Mouse (Mus musculus) cortical plate, adult 2 months (tissue): ENCODE results near the gene Limch1. TPM values are rescaled to one million over a fixed set of nuclear protein-coding genes. Genes with fewer than 3 reads are reported as not detected.
A peak's percentile ranks its signal among the peaks of the same experiment; 100 is the strongest.

ENCODE experiments used
- H3K27ac ChIP-seq: fragments of 200-500 bp; 2 replicates; pipeline ENCODE4 v1.5.1; 2012; ENCODE audit warnings: low read length, control low read depth, inconsistent platforms; ENCODE audit not compliant: insufficient read depth
- H3K4me1 ChIP-seq: fragments of 200-500 bp; 2 replicates; pipeline ENCODE4 v1.6.1; 2011; ENCODE audit warnings: low read length; ENCODE audit not compliant: control insufficient read depth, insufficient read depth
- H3K4me3 ChIP-seq: fragments of 200-500 bp; 2 replicates; pipeline ENCODE4 v1.5.1; 2011; ENCODE audit warnings: mild to moderate bottlenecking, low read length, control low read depth; ENCODE audit not compliant: insufficient read depth
- CTCF ChIP-seq: fragments of 200-500 bp; IDR thresholded peaks from 2 replicates; pipeline ENCODE4 v1.5.1; 2011; ENCODE audit warnings: mild to moderate bottlenecking, control low read depth, low read length; ENCODE audit not compliant: insufficient read depth; ENCODE audit errors: extremely low read depth
- POLR2A ChIP-seq: fragments of 200-500 bp; IDR thresholded peaks from 2 replicates; pipeline ENCODE4 v1.6.1; 2011; ENCODE audit warnings: mild to moderate bottlenecking, low read length, control low read depth; ENCODE audit not compliant: insufficient read depth; ENCODE audit errors: extremely low read depth
- polyA plus RNA-seq: library from polyadenylated mRNA; depleted of rRNA; stranded (reverse); fragments of >200 nt; gene quantifications from 2 replicates; pipeline ENCODE4 v1.2.3, GENCODE M21; 2012

Limch1 gene
- polyA plus RNA-seq, 1 experiment = 56.3 TPM

DNA sequence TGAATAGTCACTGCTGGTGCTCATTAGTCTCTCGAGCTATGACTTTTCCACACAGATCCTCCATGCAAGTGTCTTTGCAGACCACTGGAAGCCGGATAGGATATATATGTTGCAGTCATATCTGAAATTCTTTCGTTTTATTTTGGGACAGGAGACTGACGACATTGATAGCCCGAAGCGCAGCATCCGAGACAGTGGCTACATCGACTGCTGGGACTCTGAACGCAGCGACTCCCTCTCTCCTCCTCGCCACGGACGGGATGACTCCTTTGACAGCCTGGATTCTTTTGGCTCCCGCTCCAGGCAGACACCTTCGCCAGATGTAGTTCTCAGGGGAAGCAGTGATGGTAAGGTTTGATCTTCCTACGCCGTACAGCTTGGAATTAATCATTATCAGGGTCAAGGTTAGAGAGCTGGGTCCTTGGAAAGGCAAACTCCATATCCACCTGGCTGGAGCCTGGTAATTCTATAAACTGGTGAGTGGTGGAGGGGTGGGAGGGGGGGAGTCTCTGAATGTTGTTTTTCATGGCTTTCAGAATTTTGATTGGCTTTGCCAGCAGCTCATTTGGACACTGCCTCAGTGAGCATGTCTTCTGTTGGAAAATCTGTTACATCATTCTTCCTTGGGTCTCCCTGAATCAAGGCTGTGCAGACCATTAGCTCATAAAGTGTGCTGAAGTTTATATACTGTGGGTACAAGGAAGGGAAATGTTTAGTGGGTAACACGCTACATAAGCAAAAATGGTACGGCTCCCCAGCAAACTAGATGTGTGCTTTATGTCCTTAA lies 223.5 kb downstream of the Limch1 start:
- H3K27ac ChIP-seq = no peak overlapping the region
- TF ChIP-seq POLR2A (no peak), CTCF (no peak)

GRCm38 (mm10) chr5:66975621-66976020 lies 230.0 kb downstream of the Limch1 start:
- no peak overlapping the region for H3K4me3 ChIP-seq
- TF ChIP-seq CTCF (no peak), POLR2A (no peak)
- H3K27ac ChIP-seq = no peak overlapping the region
- H3K4me1 ChIP-seq = peaks cover 4% of the 10 kb centered on the region

More for the DNA sequence above, 223.5 kb downstream of the Limch1 start:
- Histone ChIP-seq H3K4me1 (peaks cover 3% of the 10 kb centered on the region; the same call in 1 of the 2 replicates), H3K4me3 (peak overlapping the region; percentile 31)

DNA sequence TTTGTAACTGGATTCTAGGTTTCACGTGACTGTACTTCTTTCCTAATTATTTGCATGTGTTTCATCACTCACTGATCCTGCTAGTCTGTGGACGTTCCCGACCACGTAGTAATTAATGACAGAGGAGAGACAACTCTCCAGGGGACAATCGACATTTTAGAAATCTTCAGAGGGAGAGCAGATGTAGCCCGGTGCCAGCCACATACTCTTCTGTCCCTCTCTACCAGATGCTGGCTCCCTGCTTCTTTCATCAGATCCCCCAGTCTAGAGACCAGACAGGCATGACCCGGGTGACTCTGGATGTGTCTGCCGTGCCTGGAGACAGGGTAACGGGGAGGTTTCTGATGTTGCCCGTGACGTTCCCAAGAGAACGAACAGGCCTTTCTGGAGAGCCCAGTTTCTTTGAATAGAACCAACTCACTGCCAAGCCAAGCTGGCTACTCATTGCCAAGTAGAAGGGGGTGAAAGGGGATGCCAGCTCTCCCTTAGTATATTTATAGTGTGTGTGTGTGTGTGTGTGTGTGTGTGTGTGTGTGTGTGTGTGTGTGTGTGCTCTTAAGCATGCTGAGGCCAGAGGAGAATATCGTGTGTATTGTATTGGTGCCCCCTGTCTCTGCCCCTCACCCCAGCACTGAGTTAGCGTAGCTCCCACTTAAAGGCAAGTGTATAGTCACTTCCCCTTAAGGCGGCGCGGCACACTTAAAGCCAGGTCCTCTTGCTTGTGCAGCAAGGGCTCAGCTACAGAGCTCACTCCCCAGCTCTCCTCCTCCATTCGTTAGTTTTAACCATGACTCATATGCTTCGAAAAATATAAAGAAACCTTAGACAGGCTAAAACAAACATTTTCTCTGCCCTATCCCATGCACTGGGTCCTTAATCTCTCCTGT lies 233.9 kb downstream of the Limch1 start:
- no peak overlapping the region for H3K4me3 ChIP-seq
- H3K27ac ChIP-seq = 0 out of 2 replicates have a peak overlapping the region, but pooled peaks have one; percentile 6
- TF ChIP-seq POLR2A (no peak), CTCF (no peak)

GRCm38 (mm10) chr5:66980862-66981261 lies 235.2 kb downstream of the Limch1 start:
- H3K4me1 ChIP-seq = peaks cover 4% of the 10 kb centered on the region
- H3K27ac ChIP-seq = no peak overlapping the region
- TF ChIP-seq CTCF = no peak
- TF ChIP-seq POLR2A = no peak
- H3K4me3 ChIP-seq = no peak overlapping the region

More for the DNA sequence above, 233.9 kb downstream of the Limch1 start:
- H3K4me1 ChIP-seq = peaks cover 4% of the 10 kb centered on the region

GRCm38 (mm10) chr5:66983104-66983503 lies 237.5 kb downstream of the Limch1 start:
- no peak for TF ChIP-seq POLR2A
- TF ChIP-seq CTCF = no peak
- Histone ChIP-seq H3K4me3 (no peak overlapping the region), H3K4me1 (peaks cover 3% of the 10 kb centered on the region), H3K27ac (no peak overlapping the region)

- H3K4me1 ChIP-seq = no peaks in the 10 kb centered on the region; the same call in none of the 2 replicates
- no peak overlapping the region for H3K4me3 ChIP-seq
- no peak overlapping the region for H3K27ac ChIP-seq
- TF ChIP-seq POLR2A = no peak
- TF ChIP-seq CTCF = peak; percentile 44
These were observed 243.3 kb downstream of the Limch1 start for GRCm38 (mm10) chr5:66988926-66989325.

GRCm38 (mm10) chr5:66989531-66989930 lies 243.9 kb downstream of the Limch1 start:
- Histone ChIP-seq H3K4me1 (no peaks in the 10 kb centered on the region; the same call in none of the 2 replicates), H3K4me3 (no peak overlapping the region), H3K27ac (no peak overlapping the region)
- no peak for TF ChIP-seq CTCF
- TF ChIP-seq POLR2A = no peak

DNA sequence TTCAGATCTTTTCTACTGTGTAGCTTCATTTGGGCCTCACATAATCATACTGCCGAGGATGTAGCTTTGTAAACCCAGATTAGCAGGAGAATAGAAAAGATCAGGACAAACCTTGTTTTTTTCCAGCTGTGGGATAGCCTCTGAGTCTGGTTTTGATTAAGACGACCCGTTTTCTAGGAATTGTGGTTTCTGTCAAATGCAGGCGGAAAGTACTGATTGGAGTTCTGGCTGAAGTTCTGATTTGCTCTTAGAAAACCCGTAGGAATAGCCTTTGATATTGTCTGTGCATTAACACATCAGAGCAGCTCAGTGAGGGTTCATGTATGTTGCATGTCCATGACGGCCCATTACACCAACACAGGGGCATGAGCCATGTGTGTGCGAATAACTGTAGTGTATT lies 246.8 kb downstream of the Limch1 start:
- Histone ChIP-seq H3K4me1 (no peaks in the 10 kb centered on the region; the same call in none of the 2 replicates), H3K4me3 (no peak overlapping the region), H3K27ac (no peak overlapping the region)
- TF ChIP-seq CTCF (no peak), POLR2A (no peak)

DNA sequence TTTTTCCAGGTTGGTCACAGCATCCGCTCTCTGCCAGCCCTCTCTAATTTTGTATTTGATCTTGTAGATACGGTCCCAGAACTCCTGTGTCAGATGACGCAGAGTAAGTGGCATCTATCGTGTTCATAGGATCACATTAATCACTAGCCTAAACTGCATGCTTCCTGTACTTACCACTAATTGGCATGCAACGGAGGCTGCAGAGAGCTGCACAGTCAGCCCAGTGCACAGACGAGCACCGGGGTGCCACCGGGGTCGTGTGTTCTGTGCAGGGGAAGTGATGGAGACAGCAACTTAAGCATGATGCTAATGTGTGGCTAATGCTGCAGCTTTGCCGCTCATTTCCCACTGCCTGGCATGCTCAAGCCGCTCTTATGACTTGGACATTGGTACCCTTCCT lies 247.4 kb downstream of the Limch1 start:
- TF ChIP-seq POLR2A (no peak), CTCF (no peak)
- H3K4me3 ChIP-seq = no peak overlapping the region
- no peaks in the 10 kb centered on the region; the same call in 1 of the 2 replicates for H3K4me1 ChIP-seq
- H3K27ac ChIP-seq = no peak overlapping the region

DNA sequence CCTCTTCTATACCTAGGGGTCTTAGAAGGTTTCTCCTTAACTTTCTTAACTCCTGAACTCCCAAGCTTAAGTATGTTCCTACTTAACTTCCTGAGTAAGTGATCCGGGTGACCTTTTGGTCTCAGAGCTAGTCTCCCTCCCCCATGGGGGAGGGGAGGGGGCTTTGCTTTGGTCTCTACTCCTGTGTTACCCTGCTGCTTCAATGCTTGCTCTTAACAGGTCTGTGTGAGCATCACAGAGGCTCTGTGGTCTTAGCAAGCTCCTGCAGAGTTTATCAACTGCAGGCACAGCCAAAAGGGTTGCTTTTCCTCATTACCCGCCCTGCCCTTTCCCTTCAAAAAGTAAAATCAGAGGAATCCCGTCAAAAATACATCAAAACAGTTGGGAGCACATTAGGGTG lies 250.5 kb downstream of the Limch1 start:
- H3K27ac ChIP-seq = no peak overlapping the region
- H3K4me1 ChIP-seq = no peaks in the 10 kb centered on the region; the same call in 1 of the 2 replicates
- no peak for TF ChIP-seq POLR2A
- TF ChIP-seq CTCF = no peak
- H3K4me3 ChIP-seq = no peak overlapping the region
